Mouse (Mus musculus) midbrain, embryonic 16.5 days (tissue): ENCODE results near the gene Heatr6. TPM values are rescaled to one million over a fixed set of nuclear protein-coding genes. Genes with fewer than 3 reads are reported as not detected.

Experiments
- ATAC-seq: fragments of 200-750 bp; cut with Nextera tagmentation; 2 replicates; pipeline ENCODE4 v1.8.0; 2017; ENCODE audit warnings: moderate TSS enrichment
- H3K27ac ChIP-seq: fragments of 300-500 bp; sonication (generic); 2 replicates; pipeline ENCODE4 v1.5.1; 2014; ENCODE audit warnings: mild to moderate bottlenecking, low read length, mixed read lengths
- H3K27me3 ChIP-seq: fragments of 300-500 bp; sonication (generic); 2 replicates; pipeline ENCODE4 v1.6.1; 2014; ENCODE audit warnings: low read depth, low read length, mixed read lengths; ENCODE audit not compliant: control insufficient read depth, insufficient read depth
- H3K36me3 ChIP-seq: fragments of 300-500 bp; sonication (generic); 2 replicates; pipeline ENCODE4 v1.6.1; 2014; ENCODE audit warnings: mild to moderate bottlenecking, low read length, moderate library complexity, mixed read lengths; ENCODE audit not compliant: control insufficient read depth, insufficient read depth
- H3K4me1 ChIP-seq: fragments of 300-500 bp; sonication (generic); 2 replicates; pipeline ENCODE4 v1.6.1; 2014; ENCODE audit warnings: mild to moderate bottlenecking, low read length, mixed read lengths; ENCODE audit not compliant: control insufficient read depth, insufficient read depth
- H3K4me2 ChIP-seq: fragments of 300-500 bp; sonication (generic); 2 replicates; pipeline ENCODE4 v1.6.1; 2014; ENCODE audit warnings: mild to moderate bottlenecking, low read length, mixed read lengths
- H3K4me3 ChIP-seq: fragments of 300-500 bp; sonication (generic); 2 replicates; pipeline ENCODE4 v1.5.1; 2014; ENCODE audit warnings: low read depth, mild to moderate bottlenecking, low read length, moderate library complexity, mixed read lengths
- H3K9ac ChIP-seq: fragments of 300-500 bp; sonication (generic); 2 replicates; pipeline ENCODE4 v1.6.1; 2014; ENCODE audit warnings: low read depth, low read length, mixed read lengths
- H3K9me3 ChIP-seq: fragments of 300-500 bp; sonication (generic); replicated peaks from 2 replicates; pipeline ENCODE4 v1.6.1; 2014; ENCODE audit warnings: mild to moderate bottlenecking, low read length, mixed read lengths; ENCODE audit not compliant: control insufficient read depth, poor library complexity, severe bottlenecking
- WGBS: fragments of 180-500 bp; shearing (Covaris S2); extraction: QIAGEN DNeasy Blood & Tissue Kit; methylation state at CpG from one replicate; pipeline ENCODE4 v1.1.7; 2014; 5-methylcytosine and 5-hydroxymethylcytosine counted together
- polyA plus RNA-seq: library from polyadenylated mRNA; unstranded; fragments of >200 nt; fragmentation: Nextera tagmentation; extraction: Ambion mirVana; gene quantifications from 2 replicates; pipeline ENCODE4 v1.2.1, GENCODE M21; 2015

The Heatr6 gene
- polyA plus RNA-seq, 1 experiment from 2014 or later, result 32.2 TPM

DNA sequence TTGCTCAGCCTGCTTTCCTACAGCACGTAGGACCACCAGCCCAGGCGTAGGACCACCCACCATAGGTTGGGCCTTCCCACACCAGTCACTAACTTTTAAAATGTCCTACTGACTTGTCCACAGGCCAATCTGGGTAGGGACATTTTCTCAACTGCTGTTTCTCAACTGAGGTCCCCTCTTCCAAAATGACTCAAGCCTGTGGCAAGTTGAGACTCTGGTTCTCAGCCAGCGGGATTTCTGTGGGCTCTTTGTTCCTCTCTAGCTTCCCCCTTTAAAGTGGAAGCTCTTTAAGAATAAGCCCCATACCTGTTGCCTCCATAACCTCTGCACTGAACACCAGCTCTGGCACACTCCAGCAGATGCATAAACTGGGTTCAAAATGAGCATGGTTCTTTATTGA lies 10.0 kb upstream of the Heatr6 start:
- Histone ChIP-seq H3K27me3 (peaks cover 16% of the 10 kb centered on the region), H3K4me2 (no peak overlapping the region), H3K4me1 (no peaks in the 10 kb centered on the region), H3K9ac (no peak overlapping the region), H3K36me3 (no peaks in the 10 kb centered on the region), H3K27ac (no peak overlapping the region), H3K4me3 (no peak overlapping the region), H3K9me3 (no peaks in the 10 kb centered on the region)
- ATAC-seq, result no peak
- WGBS, result 94% methylated on average over 3 of the region's 3 CpGs

DNA sequence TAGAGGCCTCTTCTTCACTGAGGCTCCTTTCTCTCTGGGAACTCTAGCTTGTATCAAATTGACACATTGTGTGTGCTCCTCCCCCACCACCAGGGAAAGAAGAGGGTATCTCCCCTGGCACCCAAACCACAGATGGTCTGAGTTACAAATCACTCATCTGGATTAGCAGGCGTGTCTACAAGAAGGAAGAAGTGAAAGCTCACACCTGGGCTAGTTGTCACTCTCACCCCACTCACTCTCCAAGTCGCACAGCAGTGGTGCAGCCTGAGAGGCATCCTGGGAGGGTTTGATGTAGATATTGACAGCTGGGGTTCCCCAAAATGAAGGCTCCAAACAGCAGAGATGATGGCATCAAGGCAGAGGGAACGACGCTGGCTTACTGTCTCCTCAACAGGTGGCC lies 7.3 kb upstream of the Heatr6 start:
- H3K4me1 ChIP-seq, result no peaks in the 10 kb centered on the region
- H3K4me2 ChIP-seq, result no peak overlapping the region
- WGBS, result 87% methylated on average over 4 of the region's 4 CpGs
- H3K9ac ChIP-seq, result no peak overlapping the region
- no peaks in the 10 kb centered on the region for H3K36me3 ChIP-seq
- H3K9me3 ChIP-seq, result no peaks in the 10 kb centered on the region
- H3K27me3 ChIP-seq, result peaks cover 16% of the 10 kb centered on the region
- no peak overlapping the region for H3K27ac ChIP-seq
- no peak overlapping the region for H3K4me3 ChIP-seq
- no peak for ATAC-seq

DNA sequence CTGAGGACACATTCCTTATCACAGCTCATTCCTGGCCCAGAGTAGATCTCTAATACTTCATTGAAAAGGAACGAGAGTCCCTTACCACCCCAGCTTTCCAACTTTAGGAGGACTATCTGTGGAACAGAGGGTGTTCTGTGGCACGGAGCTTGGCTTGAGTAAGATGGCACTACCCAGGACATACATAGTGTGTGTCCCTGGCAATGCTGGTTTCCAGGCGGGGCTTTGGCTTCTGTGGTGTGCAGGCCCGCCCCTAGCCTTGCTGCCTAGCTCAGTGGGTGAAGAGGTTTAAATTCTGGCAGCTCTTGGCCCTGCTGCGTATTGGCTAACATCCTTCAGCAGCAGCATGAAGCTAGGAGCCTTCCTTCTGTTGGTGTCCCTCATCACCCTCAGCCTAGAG lies 6.8 kb upstream of the Heatr6 start, which contains the start of gene Wfdc21:
TSS of gene Wfdc21 (plus strand) at position 260 of the 400 bp plus-strand sequence.
- Histone ChIP-seq H3K4me3 (no peak within 1 kb of the TSS), H3K27me3 (peaks cover 14% of the 10 kb centered on the region), H3K9me3 (no peaks in the 10 kb centered on the region), H3K27ac (no peak within 1 kb of the TSS), H3K36me3 (no peaks in the 10 kb centered on the region), H3K4me2 (no peak within 1 kb of the TSS), H3K4me1 (no peaks in the 10 kb centered on the region), H3K9ac (no peak within 1 kb of the TSS)
- no peak for ATAC-seq
- 83% methylated on average over 5 of the region's 5 CpGs for WGBS

DNA sequence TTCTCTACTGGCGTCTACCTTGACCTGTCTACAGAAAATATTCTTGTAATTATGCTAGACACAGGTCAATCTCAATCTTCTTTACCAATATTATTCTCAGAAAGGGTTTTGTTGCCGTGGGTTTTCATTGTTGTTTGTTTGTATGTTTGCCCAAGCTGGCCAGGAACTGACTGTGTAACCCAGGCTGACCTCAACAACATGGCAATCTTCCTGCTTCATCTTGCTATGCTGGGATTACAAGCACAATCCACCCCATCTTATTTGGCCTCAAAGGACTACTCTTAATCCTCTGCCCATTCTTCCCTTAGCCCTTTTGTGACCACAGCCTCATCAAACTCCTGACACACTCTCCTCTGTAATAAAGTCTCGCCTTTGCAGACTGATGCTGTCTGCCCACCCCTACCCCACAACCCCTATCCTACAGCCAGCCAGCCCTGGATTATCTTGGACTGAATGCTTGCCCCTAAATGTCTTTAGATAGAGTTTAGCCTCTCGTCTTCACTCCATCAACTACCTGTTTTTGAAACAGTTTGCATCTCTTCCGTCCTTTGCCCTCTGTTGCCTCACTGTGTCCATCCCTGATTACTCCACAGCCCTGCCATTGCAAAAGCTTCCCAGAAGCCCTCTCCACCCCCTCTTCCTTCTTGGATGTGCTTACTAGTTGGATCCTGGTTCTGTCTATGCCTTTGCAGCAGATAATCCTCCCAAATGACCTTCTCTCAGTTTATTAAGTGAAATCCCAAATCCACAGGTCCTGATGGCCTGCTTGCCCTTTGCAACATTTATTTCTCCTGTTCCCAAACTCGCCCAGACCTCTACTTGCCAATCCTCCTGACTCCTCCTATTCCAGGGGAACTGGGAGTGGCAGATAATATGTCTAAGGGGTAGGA lies 5.9 kb upstream of the Heatr6 start:
- H3K36me3 ChIP-seq, result no peaks in the 10 kb centered on the region
- no peak overlapping the region for H3K4me3 ChIP-seq
- H3K27ac ChIP-seq, result no peak overlapping the region
- H3K4me1 ChIP-seq, result no peaks in the 10 kb centered on the region
- no peak overlapping the region for H3K4me2 ChIP-seq
- no peaks in the 10 kb centered on the region for H3K9me3 ChIP-seq
- H3K27me3 ChIP-seq, result peaks cover 20% of the 10 kb centered on the region
- WGBS, result 58% methylated on average over 6 of the region's 6 CpGs
- H3K9ac ChIP-seq, result no peak overlapping the region
- no peak for ATAC-seq

DNA sequence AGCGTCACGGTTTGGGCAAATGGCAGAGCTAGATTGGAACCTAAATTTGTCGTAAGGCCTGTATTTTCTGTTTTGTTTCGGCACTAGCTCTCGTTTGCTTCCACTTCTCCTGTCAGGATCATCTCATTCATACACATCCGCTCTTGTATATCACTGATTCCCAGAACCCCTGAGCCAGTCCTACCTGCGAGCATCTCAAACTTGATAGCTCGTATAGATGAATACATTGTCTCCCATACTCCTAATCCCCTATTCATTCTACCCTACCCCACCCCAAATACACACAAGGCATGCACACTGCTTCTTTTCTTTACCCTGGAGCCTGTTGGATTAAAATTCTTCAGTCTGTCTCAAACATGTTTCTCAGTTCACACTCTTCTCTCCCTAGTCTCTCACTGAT lies 731 bp downstream of the Heatr6 start:
- peaks cover 16% of the 10 kb centered on the region for H3K4me1 ChIP-seq
- H3K36me3 ChIP-seq, result peaks cover 18% of the 10 kb centered on the region
- H3K27ac ChIP-seq, result peak overlapping the region; percentile 96
- H3K9me3 ChIP-seq, result no peaks in the 10 kb centered on the region
- H3K4me2 ChIP-seq, result peak overlapping the region; percentile 75
- ATAC-seq, result peak; percentile 47
- H3K4me3 ChIP-seq, result peak overlapping the region; percentile 85
- peak overlapping the region; percentile 93 for H3K9ac ChIP-seq
- H3K27me3 ChIP-seq, result peaks cover 10% of the 10 kb centered on the region
- 3% methylated on average over 8 of the region's 8 CpGs for WGBS

DNA sequence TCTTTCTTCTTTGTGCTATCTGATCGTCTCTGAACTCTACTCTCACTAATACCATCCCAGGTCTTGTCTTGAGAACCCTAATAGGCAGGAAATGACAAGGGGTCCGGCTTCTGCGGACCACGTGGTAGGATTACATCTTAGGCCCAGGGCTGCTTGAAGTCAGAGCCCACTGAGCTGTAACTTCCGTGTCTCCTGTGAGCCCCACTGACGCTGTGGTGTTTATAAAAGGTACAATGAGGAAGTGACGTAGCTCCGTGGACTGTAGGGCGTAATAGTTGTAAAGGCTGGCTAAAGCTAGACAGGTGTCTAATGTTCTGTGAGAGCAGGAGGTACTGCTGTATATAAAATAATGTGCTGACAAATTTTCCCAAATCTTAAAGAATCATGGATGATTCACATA lies 13.8 kb downstream of the Heatr6 start:
- H3K9ac ChIP-seq, result no peak overlapping the region
- no peak overlapping the region for H3K4me3 ChIP-seq
- WGBS, result 91% methylated on average over 9 of the region's 9 CpGs
- no peak overlapping the region for H3K27ac ChIP-seq
- no peaks in the 10 kb centered on the region for H3K27me3 ChIP-seq
- no peak for ATAC-seq
- H3K4me2 ChIP-seq, result no peak overlapping the region
- peaks cover 50% of the 10 kb centered on the region for H3K36me3 ChIP-seq
- H3K4me1 ChIP-seq, result no peaks in the 10 kb centered on the region
- H3K9me3 ChIP-seq, result no peaks in the 10 kb centered on the region

DNA sequence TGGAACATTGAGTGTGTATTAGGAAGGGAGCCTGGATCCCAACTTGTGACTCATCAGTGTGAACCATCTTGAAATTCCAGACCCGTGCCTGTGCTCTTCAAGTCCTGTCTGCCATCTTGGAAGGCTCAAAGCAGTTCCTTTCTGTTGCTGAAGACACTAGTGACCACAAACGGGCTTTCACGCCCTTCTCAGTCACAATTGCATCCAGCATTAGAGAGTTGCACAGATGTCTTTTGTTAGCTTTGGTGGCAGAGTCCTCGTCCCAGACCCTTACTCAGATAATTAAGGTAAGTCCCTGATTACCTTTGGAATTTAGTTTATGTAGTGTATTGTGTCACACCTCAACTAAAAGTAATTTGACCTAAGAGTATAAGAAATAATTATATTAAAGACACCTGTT lies 15.5 kb downstream of the Heatr6 start:
- H3K27ac ChIP-seq, result no peak overlapping the region
- H3K27me3 ChIP-seq, result no peaks in the 10 kb centered on the region
- H3K36me3 ChIP-seq, result peaks cover 38% of the 10 kb centered on the region
- no peak overlapping the region for H3K9ac ChIP-seq
- H3K4me3 ChIP-seq, result no peak overlapping the region
- WGBS, result 90% methylated on average over 4 of the region's 4 CpGs
- no peak for ATAC-seq
- no peaks in the 10 kb centered on the region for H3K9me3 ChIP-seq
- no peak overlapping the region for H3K4me2 ChIP-seq
- no peaks in the 10 kb centered on the region for H3K4me1 ChIP-seq

DNA sequence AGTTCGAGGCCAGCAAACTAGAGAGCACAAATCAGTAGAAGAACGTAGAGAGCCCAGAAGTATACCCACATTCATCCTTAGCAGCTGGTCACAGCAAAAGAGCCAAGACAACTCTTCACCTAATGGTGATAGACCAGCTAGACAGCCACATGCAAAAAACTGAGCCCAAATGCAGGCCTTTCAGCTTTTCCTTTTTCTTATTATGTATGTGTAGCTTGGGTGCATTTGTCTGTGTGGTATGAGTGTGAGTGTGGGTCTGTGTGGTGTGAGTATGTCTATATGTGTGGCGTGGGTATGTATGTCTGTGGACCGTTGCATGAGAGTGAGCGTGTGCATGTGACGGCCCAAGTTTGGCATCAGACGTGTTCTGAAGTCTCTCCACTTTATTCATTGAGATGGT lies 17.5 kb downstream of the Heatr6 start:
- H3K36me3 ChIP-seq, result peaks cover 41% of the 10 kb centered on the region
- no peaks in the 10 kb centered on the region for H3K9me3 ChIP-seq
- H3K4me1 ChIP-seq, result no peaks in the 10 kb centered on the region
- no peak overlapping the region for H3K4me2 ChIP-seq
- H3K9ac ChIP-seq, result no peak overlapping the region
- no peak overlapping the region for H3K27ac ChIP-seq
- H3K27me3 ChIP-seq, result no peaks in the 10 kb centered on the region
- no peak for ATAC-seq
- WGBS, result 98% methylated on average over 7 of the region's 7 CpGs
- H3K4me3 ChIP-seq, result no peak overlapping the region

DNA sequence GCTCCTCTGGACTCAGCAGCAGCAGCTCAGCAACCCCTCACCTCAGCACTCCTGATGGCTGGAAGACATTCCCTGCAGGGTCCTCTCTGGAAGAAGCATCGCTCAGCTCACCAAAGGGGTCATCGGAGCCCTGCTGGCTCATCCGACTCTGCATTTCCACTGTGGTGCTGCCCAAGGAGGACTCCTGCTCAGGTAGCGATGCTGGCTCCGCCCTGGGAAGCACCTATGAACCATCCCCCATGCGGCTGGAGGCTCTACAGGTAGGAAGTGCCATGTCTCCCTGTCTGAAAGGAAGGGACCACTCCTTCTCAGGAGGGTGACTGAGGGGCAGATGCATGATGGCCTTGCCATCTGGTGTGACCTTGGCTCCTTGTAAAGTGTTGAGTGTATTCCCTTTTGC lies 18.8 kb downstream of the Heatr6 start:
- no peak overlapping the region for H3K9ac ChIP-seq
- no peaks in the 10 kb centered on the region for H3K27me3 ChIP-seq
- H3K4me3 ChIP-seq, result no peak overlapping the region
- no peak overlapping the region for H3K27ac ChIP-seq
- WGBS, result 95% methylated on average over 6 of the region's 6 CpGs
- no peak for ATAC-seq
- no peaks in the 10 kb centered on the region for H3K9me3 ChIP-seq
- H3K4me2 ChIP-seq, result no peak overlapping the region
- H3K36me3 ChIP-seq, result peaks cover 47% of the 10 kb centered on the region
- H3K4me1 ChIP-seq, result no peaks in the 10 kb centered on the region
